Mouse (Mus musculus): ENCODE data around the gene Prss57.

DNA sequence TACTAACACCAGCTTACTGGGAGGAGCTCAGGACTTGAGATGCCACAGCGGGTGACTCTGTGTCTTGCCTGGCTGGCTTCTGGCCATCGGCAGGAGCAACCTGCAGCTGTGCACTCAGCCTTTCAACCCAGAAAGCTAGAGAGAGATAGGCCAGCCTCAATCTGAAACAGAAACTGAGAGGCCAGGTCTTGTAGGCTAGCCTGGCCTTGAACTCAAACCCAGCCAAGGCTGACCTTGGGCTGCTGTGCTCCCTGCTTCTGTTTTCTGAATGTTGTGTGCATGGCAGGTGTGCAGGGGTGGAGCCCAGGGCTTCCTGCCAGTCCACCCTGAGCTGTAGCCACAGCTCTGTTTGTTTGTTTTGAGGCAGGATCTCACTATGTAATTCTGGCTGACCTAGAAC is 17.6 kb downstream of the Prss57 start:
- TF ChIP-seq POLR2A (IDR thresholded peaks at IDR 0.05; ENCODE audit: extremely low read depth, insufficient read depth, low read length) (no peak), CTCF (IDR thresholded peaks at IDR 0.05; ENCODE audit: extremely low read depth, insufficient read depth, low read length) (no peak)
